Mouse (Mus musculus) cerebellum, postnatal 25 days (tissue): ENCODE results near the gene Tex264.

ENCODE experiments used
- DNase-seq, 2 experiments: peaks; one replicate each; pipeline ENCODE4 v3.0.0; 2021; ENCODE audit warnings: mixed read lengths in 2 of 2

Gene Tex264

GRCm38 (mm10) chr9:106685249-106686101 is at the start of gene Tex264:
Gene Tex264, minus strand, starts transcription at chr9:106685927.
- peak; percentile 88 to 95 for DNase-seq

- no peak for DNase-seq
Observed at GRCm38 (mm10) chr9:106733690-106734089, 48.0 kb upstream of the Tex264 start.

GRCm38 (mm10) chr9:106729416-106729815 is 43.7 kb upstream of the Tex264 start:
- no peak for DNase-seq

GRCm38 (mm10) chr9:106726891-106727290 is 41.2 kb upstream of the Tex264 start:
- DNase-seq = no peak

GRCm38 (mm10) chr9:106725435-106725834 is 39.7 kb upstream of the Tex264 start:
- no peak for DNase-seq

- no peak for DNase-seq
Observed at GRCm38 (mm10) chr9:106724864-106725263, 39.1 kb upstream of the Tex264 start.

- no peak for DNase-seq
Observed at GRCm38 (mm10) chr9:106716729-106717128, 31.0 kb upstream of the Tex264 start.

- no peak for DNase-seq
Observed at GRCm38 (mm10) chr9:106716232-106716631, 30.5 kb upstream of the Tex264 start.

- DNase-seq = no peak
Observed at GRCm38 (mm10) chr9:106712470-106712869, 26.7 kb upstream of the Tex264 start.

GRCm38 (mm10) chr9:106692973-106693481 is 7.3 kb upstream of the Tex264 start:
- peak in 1 of 2 experiments; percentile 28 for DNase-seq

GRCm38 (mm10) chr9:106688834-106689233 is 3.1 kb upstream of the Tex264 start:
- no peak for DNase-seq

GRCm38 (mm10) chr9:106686983-106687650 is 1.4 kb upstream of the Tex264 start:
- peak; percentile 73 to 85 for DNase-seq

- DNase-seq = peak in 1 of 2 experiments; percentile 29
Observed at GRCm38 (mm10) chr9:106684918-106685248, 844 bp downstream of the Tex264 start.

GRCm38 (mm10) chr9:106684093-106684872 is 1.4 kb downstream of the Tex264 start:
- DNase-seq = no peak

- DNase-seq = no peak
Observed at GRCm38 (mm10) chr9:106681026-106681425, 4.7 kb downstream of the Tex264 start.

GRCm38 (mm10) chr9:106678242-106678641 is 7.5 kb downstream of the Tex264 start:
- DNase-seq = no peak

- DNase-seq = no peak
Observed at GRCm38 (mm10) chr9:106677702-106678101, 8.0 kb downstream of the Tex264 start.

GRCm38 (mm10) chr9:106676571-106676970 is 9.2 kb downstream of the Tex264 start:
- DNase-seq = no peak

- DNase-seq = no peak
Observed at GRCm38 (mm10) chr9:106675965-106676364, 9.8 kb downstream of the Tex264 start.

GRCm38 (mm10) chr9:106675480-106675879 is 10.2 kb downstream of the Tex264 start:
- peak; percentile 87 to 91 for DNase-seq

GRCm38 (mm10) chr9:106673860-106674259 is 11.9 kb downstream of the Tex264 start:
- DNase-seq = no peak

GRCm38 (mm10) chr9:106664856-106665255 is 20.9 kb downstream of the Tex264 start:
- no peak for DNase-seq

- DNase-seq = peak in 1 of 2 experiments; percentile 22
Observed at GRCm38 (mm10) chr9:106664433-106664832, 21.3 kb downstream of the Tex264 start.
